Mouse (Mus musculus) C2C12 (cell line): ENCODE measurements around the gene Trim46.

ENCODE experiments used
- CEBPB ChIP-seq: IDR thresholded peaks from one replicate; pipeline ENCODE4 v1.6.1; 2011; ENCODE audit warnings: low read depth, mild to moderate bottlenecking, control low read depth, moderate library complexity
- CTCF ChIP-seq: IDR thresholded peaks from one replicate; pipeline ENCODE4 v1.5.1; 2011; ENCODE audit not compliant: control insufficient read depth, insufficient read depth, insufficient read length
- FOSL1 ChIP-seq: IDR thresholded peaks from one replicate; pipeline ENCODE4 v1.8.0; 2011; ENCODE audit warnings: mild to moderate bottlenecking, low read length; ENCODE audit not compliant: poor library complexity, insufficient read depth, severe bottlenecking
- MAX ChIP-seq: IDR thresholded peaks from one replicate; pipeline ENCODE4 v1.6.1; 2011; ENCODE audit warnings: mild to moderate bottlenecking, control low read depth
- MYOG ChIP-seq: IDR thresholded peaks from one replicate; pipeline ENCODE4 v1.6.1; 2011; ENCODE audit not compliant: control insufficient read depth, insufficient read length; ENCODE audit errors: extremely low read depth
- USF1 ChIP-seq: IDR thresholded peaks from one replicate; pipeline ENCODE4 v1.6.1; 2011; ENCODE audit warnings: low read depth, mild to moderate bottlenecking, control low read depth, moderate library complexity

DNA sequence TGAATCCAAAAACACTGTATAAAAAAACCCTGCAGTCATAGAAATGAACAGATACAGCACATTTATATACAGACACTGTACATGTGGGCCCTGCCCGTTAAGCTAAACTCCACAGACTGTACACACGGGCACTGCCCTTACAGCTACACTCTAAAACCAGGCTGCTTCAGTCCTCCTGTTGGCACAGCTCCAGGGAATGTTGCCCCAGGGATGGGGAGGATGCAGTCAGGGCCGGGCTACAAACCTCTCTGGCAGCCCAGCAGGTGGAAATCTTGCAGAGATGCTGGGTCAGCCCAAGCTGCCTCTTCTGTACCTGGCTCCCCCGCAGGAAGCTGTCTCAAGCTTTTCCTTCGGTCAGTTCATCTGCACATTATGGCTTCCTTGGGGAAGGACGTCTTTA is 25.7 kb upstream of the Trim46 start:
- TF ChIP-seq CTCF (no peak), FOSL1 (no peak), USF1 (no peak), MAX (no peak), CEBPB (no peak), MYOG (no peak)
